Mouse (Mus musculus): ENCODE results near the gene Fam160b1.

GRCm38 (mm10) chr19:57386176-57386693, 25.8 kb downstream of the Fam160b1 start:
- TF ChIP-seq POLR2A (IDR thresholded peaks at IDR 0.05; ENCODE audit: borderline replicate concordance, control insufficient read depth, low read depth, low read length) (no peak), CTCF (IDR thresholded peaks at IDR 0.05; ENCODE audit: control insufficient read depth, insufficient read depth, low read length) (no peak)
